8 mouse cellular contexts compared by ENCODE assay signal in the genomic region with DNA sequence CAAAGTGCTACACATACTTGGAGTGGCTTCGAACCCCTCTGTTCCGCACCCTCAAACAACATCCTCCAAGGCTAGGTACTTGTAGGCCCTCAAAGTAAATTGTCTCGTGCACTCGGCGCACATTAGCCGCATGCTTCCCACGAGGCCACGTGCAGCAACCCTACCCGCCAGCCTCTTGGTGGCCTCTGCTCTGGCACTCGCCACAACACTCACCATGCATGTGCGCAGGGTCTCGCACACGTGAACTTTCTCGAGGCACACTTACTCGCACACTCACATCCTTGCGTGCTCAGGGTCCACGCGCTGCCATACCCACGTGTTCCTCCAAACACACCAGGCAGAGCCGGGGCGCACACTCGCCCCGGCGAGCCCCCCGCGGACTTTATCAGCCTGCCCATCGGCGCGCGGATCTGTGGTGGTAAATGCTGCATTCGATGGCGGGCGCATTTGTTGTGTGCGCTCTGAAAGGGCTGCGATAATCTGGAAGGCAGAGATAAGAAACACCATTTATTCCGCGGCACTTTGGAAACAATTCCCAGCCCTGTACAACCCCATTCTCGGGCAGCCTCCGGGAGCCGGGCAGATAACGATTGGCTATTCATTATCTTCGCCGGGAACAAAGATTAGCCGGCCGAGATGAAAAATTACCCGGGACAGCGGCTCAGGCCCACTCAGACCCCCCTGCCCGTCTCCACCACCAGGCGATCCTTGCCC. TPM values are rescaled to one million over a fixed set of nuclear protein-coding genes. Genes with fewer than 3 reads are reported as not detected.
DNase-seq lines count a peak whose midpoint lies in the region; ATAC-seq lines count a peak whose summit lies in the region.

No protein-coding gene starts in this region.

- peak overlapping the region; percentile 63 for H3K4me2 ChIP-seq in midbrain, embryonic 12.5 days (replicated peaks)

- peaks cover 35% of the 10 kb centered on the region for H3K4me1 ChIP-seq in forebrain, embryonic 10.5 days
- H3K4me1 ChIP-seq in limb, embryonic 10.5 days = peaks cover 33% of the 10 kb centered on the region
- H3K4me1 ChIP-seq in midbrain, embryonic 12.5 days = peaks cover 32% of the 10 kb centered on the region

- H3K36me3 ChIP-seq in forebrain, embryonic 10.5 days (replicated peaks) = no peaks in the 10 kb centered on the region
- no peaks in the 10 kb centered on the region for H3K36me3 ChIP-seq in limb, embryonic 10.5 days
- H3K36me3 ChIP-seq in midbrain, embryonic 12.5 days = no peaks in the 10 kb centered on the region

- H3K27ac ChIP-seq in forebrain, embryonic 10.5 days = no peak overlapping the region
- H3K27ac ChIP-seq in limb, embryonic 10.5 days = no peak overlapping the region
- H3K27ac ChIP-seq in midbrain, embryonic 12.5 days (replicated peaks) = peak overlapping the region; percentile 73

- 2% methylated on average over 49 of the region's 49 CpGs for WGBS in forebrain, embryonic 10.5 days
- 1% methylated on average over 49 of the region's 49 CpGs for WGBS in limb, embryonic 10.5 days
- 2% methylated on average over 49 of the region's 49 CpGs for WGBS in midbrain, embryonic 12.5 days

- peaks cover 100% of the 10 kb centered on the region for H3K27me3 ChIP-seq in forebrain, embryonic 10.5 days (ENCODE audit: poor library complexity, severe bottlenecking)
- H3K27me3 ChIP-seq in limb, embryonic 10.5 days (ENCODE audit: low read depth, poor library complexity, severe bottlenecking) = peaks cover 94% of the 10 kb centered on the region
- peaks cover 98% of the 10 kb centered on the region for H3K27me3 ChIP-seq in midbrain, embryonic 12.5 days

- DNase-seq in adrenal gland, postnatal 10 days = peak; percentile 8
- no peak for DNase-seq in adrenal gland, postnatal 4 days (ENCODE audit: low spot score in 2 of 2)
- DNase-seq in forebrain, embryonic 10.5 days (ENCODE audit: extremely low spot score, low spot score) = peak; percentile 57
- DNase-seq in limb, embryonic 10.5 days (ENCODE audit: low spot score) = peak; percentile 63
- DNase-seq in urinary bladder, postnatal 14 days (ENCODE audit: low spot score) = no peak
- no peak for DNase-seq in left cerebral cortex, adult 9 months (ENCODE audit: low spot score in 2 of 2)

- H3K9me3 ChIP-seq in forebrain, embryonic 10.5 days = no peaks in the 10 kb centered on the region
- no peaks in the 10 kb centered on the region for H3K9me3 ChIP-seq in limb, embryonic 10.5 days (replicated peaks)
- H3K9me3 ChIP-seq in midbrain, embryonic 12.5 days = no peaks in the 10 kb centered on the region

- H3K9ac ChIP-seq in midbrain, embryonic 12.5 days (replicated peaks) = no peak overlapping the region

- peak; percentile 6; the same call in 1 of the 2 replicates for ATAC-seq in midbrain, embryonic 12.5 days (ENCODE audit: low FRiP score, low read depth)
- no peak for ATAC-seq in megakaryocyte-erythroid progenitor cell, adult 5-6 weeks (replicated peaks; ENCODE audit: low FRiP score, low TSS enrichment, poor library complexity, severe bottlenecking)

- H3K4me3 ChIP-seq in forebrain, embryonic 10.5 days = peak overlapping the region; percentile 56
- peak overlapping the region; percentile 57 for H3K4me3 ChIP-seq in limb, embryonic 10.5 days
- peak overlapping the region; percentile 40 for H3K4me3 ChIP-seq in midbrain, embryonic 12.5 days

RNA-seq across cellular contexts. Expression of gene Gata2, which starts 3.2 kb away (rescaled TPM):
- 10 to 100 TPM; 26.3 to 33.2 TPM for total RNA-seq in adrenal gland, postnatal 10 days (2021)
- total RNA-seq in adrenal gland, postnatal 4 days (2021) = 10 to 100 TPM; 55.5 to 62.7 TPM
- 18.2 and 19.6 TPM in 2 replicates for polyA plus RNA-seq in forebrain, embryonic 10.5 days (2016; fragmentation: Nextera tagmentation; extraction: Ambion mirVana)
- 6.8 and 9.0 TPM in 2 replicates for polyA plus RNA-seq in limb, embryonic 10.5 days (2016; fragmentation: Nextera tagmentation; extraction: Ambion mirVana)
- polyA plus RNA-seq in midbrain, embryonic 12.5 days (2016; fragmentation: Nextera tagmentation; extraction: Ambion mirVana) = 38.7 and 45.5 TPM in 2 replicates
- 101 and 116 TPM in 2 replicates for total RNA-seq in megakaryocyte-erythroid progenitor cell, adult 5-6 weeks (2014; fragmentation: Nextera tagmentation)
- total RNA-seq in megakaryocyte-erythroid progenitor cell, adult 5-6 weeks (2017) = 37.4 and 48.8 TPM in 2 replicates

RNA-seq across cellular contexts. Expression of gene Dnajb8, which starts 31.6 kb away (rescaled TPM):
- total RNA-seq in adrenal gland, postnatal 10 days (2021) = not detected
- not detected for total RNA-seq in adrenal gland, postnatal 4 days (2021)
- polyA plus RNA-seq in forebrain, embryonic 10.5 days (2016; fragmentation: Nextera tagmentation; extraction: Ambion mirVana) = not detected in 2 replicates
- polyA plus RNA-seq in limb, embryonic 10.5 days (2016; fragmentation: Nextera tagmentation; extraction: Ambion mirVana) = not detected in 2 replicates
- not detected in 2 replicates for polyA plus RNA-seq in midbrain, embryonic 12.5 days (2016; fragmentation: Nextera tagmentation; extraction: Ambion mirVana)
- not detected in 2 replicates for total RNA-seq in megakaryocyte-erythroid progenitor cell, adult 5-6 weeks (2014; fragmentation: Nextera tagmentation)
- not detected in 2 replicates for total RNA-seq in megakaryocyte-erythroid progenitor cell, adult 5-6 weeks (2017)

Comparison
In these comparisons a context has a peak if more than half of its experiments do, and no peak if none do; other contexts are left out.
1. DNase-seq: peak in adrenal gland, postnatal 10 days (single experiment), forebrain, embryonic 10.5 days (single experiment) and limb, embryonic 10.5 days (single experiment); none in adrenal gland, postnatal 4 days (0 of 2), urinary bladder, postnatal 14 days (single experiment) and left cerebral cortex, adult 9 months (0 of 2).
2. Peak in every context shown above with its lines, with median percentiles within 50 percentile points of each other: H3K4me3 ChIP-seq.